Mouse (Mus musculus) mesoderm, embryonic 11.5 days (tissue): ENCODE data around the gene Larp1b.
"Not testable (repeated sequence)": the region's sequence is repeated elsewhere in the genome, so short reads cannot be mapped to it uniquely, and the experiment has no call there.

Source experiments
- DNase-seq: peaks from one replicate; pipeline ENCODE4 v3.0.0-alpha.2; 2012; ENCODE audit warnings: low read depth, low spot score

The Larp1b gene

DNA sequence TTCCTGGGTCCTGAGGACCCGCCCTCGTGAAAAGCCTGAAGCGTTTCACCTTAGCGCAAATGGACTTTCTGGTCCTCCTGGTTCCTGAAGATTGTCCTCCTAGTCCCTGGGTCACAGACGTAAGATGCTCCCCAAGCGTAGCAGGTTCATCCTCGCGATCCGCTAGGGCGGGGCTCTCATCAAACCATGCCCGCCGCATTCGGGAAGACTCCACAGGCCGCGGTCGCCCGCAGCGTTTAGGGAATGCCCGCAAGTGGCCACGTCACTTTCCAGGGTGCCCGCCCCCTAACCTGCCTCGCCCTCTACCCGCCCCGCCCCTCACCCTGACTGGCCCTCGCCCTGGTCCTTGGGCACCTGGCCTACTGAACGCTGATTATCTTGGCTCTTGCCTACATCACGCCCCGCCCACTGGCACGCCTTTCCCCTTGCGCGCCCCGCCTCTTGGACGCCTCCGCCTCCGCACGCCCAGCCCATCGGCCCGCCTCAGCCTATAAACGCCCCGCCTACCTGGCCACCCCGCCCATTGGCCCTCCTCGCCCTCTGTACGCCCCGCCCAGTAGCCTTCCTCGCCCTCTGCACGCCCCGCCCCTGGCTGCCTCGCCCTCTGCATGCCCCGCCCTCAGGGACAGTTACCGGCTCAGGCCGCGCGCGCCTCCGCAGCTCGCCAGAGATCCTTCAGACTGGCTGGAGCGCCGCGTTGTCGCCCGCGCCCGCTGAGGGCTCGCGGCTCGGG lies at the start of gene Larp1b:
Gene Larp1b (plus strand): TSS at position 659 of the 733 bp plus-strand sequence.
- peak; percentile 97 for DNase-seq

DNA sequence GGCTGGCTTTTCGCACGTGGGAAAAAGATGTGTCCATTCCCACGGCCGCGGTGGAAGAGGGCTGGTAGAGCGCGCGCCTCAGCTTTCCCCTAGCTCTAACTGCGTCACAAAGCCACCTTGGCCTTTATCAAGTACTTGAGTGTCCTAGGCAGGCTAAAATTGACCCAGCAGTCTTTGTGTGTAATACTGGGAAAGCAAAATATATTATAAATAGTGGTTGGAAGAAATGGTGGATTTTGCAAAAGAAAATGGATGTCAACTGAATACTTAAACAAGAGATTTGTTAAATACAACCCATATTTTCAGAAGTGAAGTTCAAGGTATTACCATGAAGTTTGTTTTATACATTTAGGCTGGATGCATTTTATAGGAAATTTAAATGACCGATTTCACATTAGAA lies 47.2 kb upstream of the Larp1b start, which contains the start of gene 1700034I23Rik:
Gene 1700034I23Rik (minus strand): TSS at position 101 of the 400 bp plus-strand sequence.
- not testable (repeated sequence) for DNase-seq

DNA sequence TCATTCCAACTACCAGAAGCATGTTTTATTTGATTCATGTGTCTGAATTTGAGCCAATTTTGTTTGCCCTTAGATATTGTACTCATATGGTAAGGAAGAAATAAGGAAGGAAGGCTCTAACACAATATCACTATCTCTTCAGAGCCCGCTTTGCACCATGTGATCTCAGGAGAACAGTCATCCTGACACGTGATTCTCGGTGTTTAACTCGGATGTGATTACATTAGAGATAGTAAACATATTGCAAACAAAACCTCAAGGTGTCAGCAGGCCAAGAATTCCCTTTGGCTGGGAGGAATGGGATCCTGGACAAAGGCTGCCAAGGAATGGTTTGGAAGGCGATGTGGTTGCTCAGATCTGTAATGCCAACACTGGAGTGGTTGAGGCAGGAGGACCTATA lies 11.4 kb upstream of the Larp1b start:
- no peak for DNase-seq

DNA sequence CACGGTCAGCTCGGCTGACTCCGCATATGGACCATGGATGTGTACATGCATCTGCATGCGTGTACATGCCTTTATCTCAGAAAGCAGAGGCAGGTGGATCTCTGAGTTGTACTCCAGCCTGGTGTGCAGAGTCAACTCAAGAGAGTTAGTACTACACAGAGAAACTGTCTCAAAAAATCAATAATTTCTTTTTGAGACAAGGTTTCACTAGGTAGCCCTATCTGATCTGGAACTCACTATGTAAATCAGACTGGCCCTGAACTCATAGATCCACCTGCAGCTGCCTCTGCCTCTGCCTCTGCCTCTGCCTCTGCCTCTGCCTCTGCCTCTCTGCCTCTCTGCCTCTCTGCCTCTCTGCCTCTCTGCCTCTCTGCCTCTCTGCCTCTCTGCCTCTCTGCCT lies 11.0 kb upstream of the Larp1b start:
- no peak for DNase-seq

DNA sequence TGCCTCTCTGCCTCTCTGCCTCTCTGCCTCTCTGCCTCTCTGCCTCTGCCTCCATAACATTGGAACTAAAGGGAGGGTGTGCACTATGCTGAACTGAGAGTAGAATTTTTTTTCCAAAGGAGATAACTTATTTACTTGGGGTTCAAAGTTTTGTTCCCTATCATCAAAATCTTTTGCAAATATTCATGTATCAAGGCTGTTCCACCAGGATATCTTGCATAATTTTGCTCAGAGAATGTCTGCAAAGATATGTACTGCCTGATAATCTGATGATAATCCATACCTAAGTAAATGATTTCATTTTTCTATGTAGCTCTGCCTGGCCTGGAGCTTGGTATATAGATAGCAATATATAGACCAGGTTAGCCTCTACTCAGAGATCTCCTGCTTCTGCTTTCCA lies 10.6 kb upstream of the Larp1b start:
- no peak for DNase-seq

DNA sequence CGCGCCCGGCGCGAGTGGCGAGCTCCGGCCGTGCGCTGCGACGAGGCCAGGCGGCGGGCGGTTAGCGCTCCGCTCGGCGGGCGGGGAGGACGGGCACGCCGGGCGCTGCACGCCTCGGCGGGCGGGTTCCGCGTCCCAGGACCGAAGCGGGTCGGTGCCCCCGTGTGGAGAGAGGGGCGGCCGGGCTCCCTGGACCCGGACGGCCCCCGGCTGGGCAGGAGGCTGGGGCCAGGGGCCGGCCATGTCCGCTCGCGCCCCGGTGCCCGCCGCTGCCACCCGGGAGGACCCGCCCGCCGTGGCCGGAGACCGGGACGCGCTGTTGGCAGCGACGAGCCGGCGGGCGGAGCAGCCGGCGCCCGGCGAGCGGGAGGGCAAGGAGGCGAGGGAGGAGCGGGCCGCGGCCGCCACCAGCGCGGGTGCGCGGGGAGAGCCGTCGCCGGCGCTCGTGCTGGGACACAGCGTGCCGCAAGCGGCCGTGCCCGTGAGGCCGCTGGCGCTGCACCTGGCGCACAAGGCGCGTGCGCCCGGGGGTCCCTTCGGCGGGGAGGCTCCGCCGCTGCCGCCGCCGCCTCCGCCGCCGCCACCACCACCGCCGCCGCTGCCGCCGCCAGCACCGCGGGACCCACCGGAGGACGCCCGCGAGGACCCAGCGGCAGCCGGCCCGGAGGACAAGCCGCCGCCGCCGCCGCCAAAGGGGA lies 424 bp downstream of the Larp1b start:
- DNase-seq, result peak; percentile 37

DNA sequence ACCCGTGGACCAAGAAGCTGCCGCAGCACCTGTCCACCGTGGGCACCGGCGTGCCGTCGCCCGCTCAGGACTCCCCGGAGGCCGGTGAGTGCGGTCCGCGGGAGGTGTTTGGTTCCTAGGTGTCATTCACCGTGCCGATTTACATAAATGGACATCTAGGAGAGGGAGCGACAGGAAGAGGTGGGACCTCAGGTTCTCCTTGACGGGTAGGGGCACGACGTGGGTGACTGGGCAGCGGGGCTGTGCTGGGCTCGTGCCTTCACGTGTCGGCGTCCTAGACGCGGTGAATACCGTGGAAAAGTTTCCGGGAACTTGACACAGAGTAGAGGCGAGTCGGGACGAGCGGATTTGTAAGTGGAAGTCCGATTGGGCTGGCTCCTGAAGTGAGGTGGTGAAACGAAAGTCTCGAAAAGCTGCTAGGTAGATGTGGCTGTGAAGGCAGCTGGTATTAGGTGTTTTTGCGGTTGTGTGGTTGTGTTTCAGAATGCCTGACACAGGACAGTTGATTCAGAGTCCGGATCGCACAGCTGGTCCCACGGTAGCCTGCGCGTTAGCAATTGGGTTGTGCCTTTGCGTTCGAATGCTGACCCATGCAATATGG lies 1.1 kb downstream of the Larp1b start:
- DNase-seq, result peak; percentile 30

DNA sequence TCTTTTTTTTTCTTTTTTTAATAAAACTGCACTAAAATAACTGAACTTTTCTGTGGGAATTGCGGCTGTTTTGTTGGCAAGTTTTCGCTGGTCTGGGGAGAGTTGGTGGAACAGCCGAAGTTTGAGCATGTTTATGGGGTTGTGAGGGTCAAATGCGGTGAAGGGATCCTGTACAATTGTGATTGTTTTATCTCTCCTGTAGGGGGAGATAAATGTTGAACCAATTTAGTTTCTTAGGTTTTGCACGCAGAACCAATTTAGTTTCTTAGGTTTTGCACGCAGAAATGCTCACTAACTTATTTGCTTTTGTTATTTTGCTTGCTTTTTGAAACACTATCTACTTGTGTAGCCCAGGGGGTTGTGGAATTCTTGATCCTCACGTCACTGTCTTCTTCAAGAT lies 1.7 kb downstream of the Larp1b start:
- peak; percentile 30 for DNase-seq

DNA sequence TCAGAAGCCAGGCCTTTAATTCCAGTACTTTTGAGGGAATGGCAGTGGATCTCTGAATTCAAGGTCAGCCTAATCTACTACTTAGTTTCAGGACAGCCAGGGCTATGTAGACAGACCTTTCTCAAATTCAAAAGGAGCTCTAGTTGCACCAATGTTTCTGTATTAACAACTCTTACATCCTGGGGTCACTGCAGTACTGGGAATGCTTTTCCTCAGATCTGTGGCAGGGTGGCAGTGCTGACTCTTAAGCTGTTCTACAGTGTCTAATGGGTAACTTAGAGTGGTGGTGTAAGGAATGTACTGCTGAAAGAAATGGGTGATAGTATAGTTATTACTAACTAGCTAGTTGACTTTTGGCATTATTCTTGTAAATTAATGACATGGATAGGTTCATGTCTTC lies 3.0 kb downstream of the Larp1b start:
- no peak for DNase-seq

DNA sequence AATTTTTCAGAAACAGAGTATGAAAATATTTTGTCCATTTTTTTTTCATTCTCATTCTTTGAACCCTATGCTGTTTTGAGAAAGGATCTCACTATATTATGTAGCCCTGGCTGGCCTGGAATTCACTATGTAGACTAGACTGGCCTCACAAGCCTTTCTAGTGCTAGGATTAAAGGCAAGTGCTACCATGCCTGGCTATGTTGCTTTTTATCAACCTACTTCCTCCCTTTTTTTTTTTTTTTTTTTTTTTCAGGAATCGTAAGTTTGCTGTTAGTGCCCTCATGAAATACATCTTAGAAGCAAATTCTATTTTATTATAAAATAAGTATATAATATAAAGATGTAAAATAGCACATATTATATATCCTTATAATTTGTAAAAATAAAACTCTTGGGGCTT lies 5.2 kb downstream of the Larp1b start:
- no peak for DNase-seq

DNA sequence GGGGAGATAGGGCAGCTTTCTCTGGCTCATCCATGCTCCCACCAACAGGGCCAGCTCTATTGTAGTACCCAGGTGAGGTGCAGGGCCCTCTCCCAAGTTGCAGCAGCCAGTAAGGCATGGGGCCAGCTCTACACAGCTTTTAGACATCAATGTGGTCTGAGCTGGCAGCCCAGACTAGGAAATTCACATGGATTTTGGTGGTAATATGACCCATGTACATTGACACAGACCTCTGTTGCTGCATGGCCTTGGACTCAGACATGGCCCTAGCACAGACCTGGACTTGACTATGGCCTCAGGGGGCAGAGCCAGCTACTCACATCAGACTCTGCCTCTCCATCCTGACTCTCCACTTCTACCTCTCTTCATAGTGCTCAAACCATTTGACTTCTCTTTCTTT lies 9.2 kb downstream of the Larp1b start:
- no peak for DNase-seq

DNA sequence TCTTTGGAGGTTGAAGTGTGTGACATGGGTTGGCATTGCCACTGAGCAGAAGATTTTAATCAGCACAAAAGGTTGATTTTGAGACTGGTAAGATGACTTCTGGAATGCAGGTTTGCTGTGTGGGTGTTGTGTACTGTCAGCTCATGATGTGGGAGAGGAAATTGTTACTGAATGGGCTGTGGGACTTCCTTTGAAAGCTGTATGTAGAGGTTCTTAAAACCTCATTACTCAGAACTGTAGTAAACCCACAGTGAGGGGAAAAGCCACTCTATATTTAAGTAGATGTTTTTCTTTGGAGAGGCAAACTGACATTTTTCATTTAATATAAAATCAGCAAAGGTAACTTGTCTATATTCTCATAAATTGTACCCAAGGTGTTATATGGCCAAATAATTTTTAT lies 31.1 kb downstream of the Larp1b start:
- no peak for DNase-seq

DNA sequence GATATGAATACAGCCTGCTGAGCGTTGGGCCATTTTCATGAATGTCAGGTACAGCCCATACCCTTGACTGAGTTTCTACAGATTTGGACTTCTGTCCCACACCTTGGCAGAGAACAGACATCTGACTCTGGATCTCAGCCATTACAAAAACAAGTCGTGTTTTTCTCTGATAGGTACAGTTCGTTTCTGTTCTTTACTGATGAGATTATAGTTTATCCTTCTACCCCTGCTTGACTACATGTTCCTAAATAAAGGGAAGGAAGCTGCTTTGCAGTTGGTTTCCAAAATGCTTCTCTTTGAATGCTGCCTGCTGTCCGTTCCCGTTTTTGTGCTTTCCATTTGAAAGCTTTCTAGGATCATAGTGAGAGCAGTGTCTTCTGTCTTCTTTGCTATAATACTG lies 37.9 kb downstream of the Larp1b start:
- DNase-seq, result no peak

DNA sequence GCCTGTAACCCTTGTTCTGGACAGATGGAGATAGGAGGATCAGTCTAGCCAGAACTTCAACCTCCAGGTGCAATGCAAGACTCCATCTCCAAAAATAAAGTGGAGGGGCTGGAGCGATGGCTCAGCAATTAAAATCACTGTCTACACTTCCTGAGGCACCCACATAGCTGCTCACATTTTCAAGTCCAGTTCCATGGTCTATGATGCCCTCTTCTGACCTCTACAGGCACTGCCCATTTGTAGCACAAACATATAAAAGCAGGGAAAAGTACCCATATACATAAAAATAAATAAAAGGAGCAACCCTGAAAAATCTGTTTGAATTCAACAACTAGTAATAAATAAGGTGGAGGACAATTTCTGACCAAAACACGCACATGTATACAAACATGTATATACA lies 39.1 kb downstream of the Larp1b start:
- no peak for DNase-seq

DNA sequence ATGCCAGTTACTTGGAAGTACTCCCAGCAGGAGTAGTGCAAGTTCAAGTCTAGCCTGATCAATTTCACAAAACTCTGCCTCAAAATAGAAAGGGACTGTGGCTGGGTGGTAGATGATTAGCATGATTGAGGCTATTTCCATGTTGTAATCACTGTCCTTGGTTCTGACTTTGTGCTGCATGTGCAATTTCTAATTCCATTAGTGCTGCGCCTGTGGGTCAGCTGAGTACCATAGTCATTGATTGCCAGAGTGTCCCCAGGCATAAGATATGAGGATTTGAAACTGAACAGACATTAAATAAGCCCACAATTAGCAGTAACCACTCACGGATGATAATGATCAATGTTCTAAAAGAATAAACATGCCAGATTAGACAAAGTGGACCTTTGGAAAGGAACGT lies 41.9 kb downstream of the Larp1b start:
- no peak for DNase-seq

DNA sequence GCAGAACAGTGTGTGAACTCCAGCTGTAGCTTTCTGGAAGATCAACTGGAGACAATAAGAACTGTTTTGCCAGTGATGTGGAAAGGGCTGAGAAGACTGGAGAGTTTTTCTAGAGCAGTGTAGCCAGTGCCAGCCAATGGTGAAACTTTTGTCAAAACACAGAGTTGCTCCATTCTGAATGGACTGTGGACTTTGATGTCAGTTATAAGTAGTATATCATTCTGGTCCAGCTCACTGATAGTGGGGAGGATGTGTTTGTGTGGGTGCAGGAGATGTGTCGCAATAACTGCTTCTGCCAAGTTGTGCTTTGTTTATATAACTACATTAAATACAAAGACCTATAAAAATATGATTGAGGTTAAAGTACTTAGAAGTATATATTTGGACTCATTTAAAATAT lies 45.5 kb downstream of the Larp1b start:
- DNase-seq, result no peak

DNA sequence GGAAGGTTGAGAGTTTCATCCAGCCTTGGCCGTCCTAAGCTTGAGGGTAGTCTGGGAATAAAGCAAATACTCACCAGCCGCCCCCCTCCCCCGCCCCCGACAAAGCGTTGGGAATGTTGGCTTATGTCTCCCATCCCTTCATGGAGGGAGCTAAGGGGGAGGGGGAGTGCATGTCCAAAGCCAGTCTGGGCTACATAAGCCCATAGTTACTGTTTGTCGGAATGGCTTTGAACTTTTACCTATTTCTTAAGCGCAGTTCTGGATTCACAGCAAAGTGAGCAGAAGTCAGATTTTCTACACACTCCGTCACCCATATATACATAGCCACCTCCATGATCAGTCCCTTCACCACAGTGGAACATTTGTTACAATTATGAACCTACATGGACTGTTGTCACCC lies 59.7 kb downstream of the Larp1b start:
- no peak for DNase-seq

DNA sequence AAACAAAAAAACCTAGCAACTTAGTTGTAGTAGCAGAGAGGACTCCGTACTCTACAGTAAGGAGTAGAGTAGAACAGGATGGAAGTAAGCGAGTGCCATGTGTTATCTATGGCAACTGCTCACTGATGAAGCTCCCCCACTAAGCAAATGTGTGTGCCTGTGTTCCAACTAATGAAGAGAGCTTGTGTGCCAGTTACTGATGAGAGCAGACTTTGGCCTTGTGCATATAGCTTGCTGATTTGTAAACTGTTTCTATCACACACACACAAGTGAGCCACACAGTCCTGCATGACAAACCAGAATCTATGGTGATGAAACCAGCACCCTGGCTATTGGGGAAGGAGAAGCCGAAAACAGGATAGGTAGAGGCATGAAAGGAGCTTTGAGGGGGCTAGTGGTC lies 60.4 kb downstream of the Larp1b start:
- no peak for DNase-seq

DNA sequence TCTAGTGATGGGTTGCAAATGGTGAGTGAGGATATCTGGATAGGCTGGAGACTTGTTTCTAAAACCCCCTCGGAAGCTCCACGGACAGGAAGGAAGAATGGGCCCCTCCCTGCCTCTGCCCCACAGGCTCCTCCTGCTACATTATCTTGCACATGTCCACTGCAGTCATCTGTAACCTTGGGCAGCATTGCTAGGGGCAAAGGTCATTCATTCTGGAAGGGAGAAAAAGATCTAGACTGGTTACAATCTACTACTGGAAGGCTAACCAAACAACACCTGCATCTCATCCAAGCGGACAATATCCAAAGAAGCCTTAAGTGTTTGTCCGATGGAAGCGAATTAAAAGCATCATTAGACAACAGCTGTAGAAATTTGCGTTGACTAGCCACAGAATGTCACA lies 61.1 kb downstream of the Larp1b start:
- DNase-seq, result no peak

DNA sequence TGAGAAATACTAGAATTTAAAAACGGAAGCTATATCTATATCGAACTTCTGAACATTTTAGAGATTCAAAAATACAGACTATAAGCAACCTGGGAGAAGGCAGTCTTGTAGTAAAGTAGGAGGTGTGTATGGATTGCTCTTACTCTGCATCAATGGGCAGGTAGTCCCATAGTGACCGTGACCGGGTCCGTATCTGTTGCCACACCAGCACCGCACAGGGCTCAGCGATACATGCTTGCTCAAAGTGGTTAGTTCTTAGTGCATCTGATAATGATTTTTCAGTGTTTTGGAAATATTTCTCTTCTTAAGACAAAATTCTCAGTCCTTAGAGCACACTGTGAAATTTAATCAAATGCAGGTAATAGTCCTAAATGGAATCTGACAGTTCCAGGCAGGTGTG lies 62.8 kb downstream of the Larp1b start:
- no peak for DNase-seq

DNA sequence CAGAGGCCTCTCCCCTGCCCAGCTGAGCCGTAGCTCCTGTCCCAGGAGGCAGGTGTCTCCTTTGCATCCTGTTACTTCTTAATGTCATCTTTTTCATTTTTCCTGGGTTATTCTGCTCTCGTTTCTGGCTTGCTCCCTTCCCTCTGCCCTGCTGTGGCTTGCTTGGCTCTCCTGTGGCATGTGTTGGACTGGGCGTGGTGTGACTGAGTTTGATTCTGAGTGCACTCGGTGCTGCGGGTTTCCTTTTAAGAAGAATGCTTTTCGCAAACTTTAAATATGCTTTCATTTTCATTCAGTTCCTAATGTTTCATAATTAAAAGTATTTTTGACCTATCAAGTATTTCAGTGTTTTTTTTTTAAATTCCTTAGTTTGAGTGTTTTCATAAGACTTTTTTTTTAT lies 65.3 kb downstream of the Larp1b start:
- DNase-seq, result no peak

DNA sequence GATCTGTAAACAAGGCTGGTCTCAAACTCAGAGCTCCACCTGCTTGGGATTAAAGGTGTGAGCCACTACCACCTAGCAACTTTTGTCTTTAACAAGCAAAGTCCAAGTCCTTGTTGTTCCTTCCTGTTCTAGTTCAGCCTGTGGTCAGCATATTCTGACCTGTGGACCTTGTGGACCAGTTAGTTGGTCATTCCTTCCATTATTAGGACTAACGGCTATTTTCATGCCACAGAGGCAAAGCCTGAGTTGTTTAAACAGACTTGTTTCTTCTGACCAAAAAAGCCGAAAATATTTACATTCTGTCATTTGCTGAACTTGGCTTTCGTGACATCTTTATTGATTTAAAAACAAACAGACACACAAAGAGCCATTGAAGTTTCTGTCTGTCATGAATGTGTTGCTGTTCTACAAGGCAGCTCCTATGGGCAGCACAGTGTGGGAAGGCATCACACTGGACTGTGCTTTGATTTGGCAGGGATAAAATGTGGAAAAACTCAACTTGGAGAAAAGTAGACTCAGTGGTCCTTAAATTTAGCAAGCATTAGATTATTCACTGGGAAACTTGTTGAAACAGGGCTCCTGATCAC lies 68.5 kb downstream of the Larp1b start:
- DNase-seq, result no peak

DNA sequence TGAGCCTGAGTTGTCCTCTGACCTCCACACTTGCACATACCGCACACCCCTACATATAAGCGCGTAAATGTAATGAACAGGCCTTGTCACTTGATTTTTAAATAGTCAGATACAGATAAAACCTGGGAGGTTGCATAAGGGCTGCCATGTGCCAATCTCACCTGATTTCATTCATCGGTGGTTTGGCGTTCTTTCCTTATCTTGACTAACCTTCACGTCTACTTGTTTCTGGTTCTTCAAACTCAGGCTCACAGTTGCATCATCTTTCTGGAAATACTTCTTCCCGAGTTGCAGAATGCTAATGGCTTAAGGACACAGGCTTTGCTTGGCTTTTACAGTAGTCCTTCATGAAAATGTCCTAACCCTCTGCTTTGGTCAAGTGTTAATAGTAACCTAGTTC lies 71.1 kb downstream of the Larp1b start:
- no peak for DNase-seq
